In genomic region chr12:55484800-55485199, GRCm38 (mm10) we compare ENCODE assay signal across 15 mouse cellular contexts.
"Had no signal": no experiment of that assay in that cellular context is flagged by ENCODE, and none has a peak within 500 bp of the region (broad histone marks: within the 10 kb centered on the region; RNA-seq: fewer than 3 reads in every experiment).

No protein-coding gene starts in this region.

- H3K4me2 ChIP-seq: limb, embryonic 12.5 days; liver, embryonic 13.5 days; lung, embryonic 14.5 days; midbrain, embryonic 12.5 days had no signal

- DNase-seq: kidney, adult 2 months; kidney, postnatal 25 days; layer of hippocampus, adult 9-11 months; liver; liver, embryonic 13.5 days; lung, embryonic 14.5 days; thymus, adult 18-20 months; thymus, postnatal 36 days had no signal

- H3K9ac ChIP-seq: limb, embryonic 12.5 days; liver, embryonic 13.5 days; lung, embryonic 14.5 days; midbrain, embryonic 12.5 days had no signal

- H3K9me3 ChIP-seq: limb, embryonic 12.5 days; liver, embryonic 13.5 days; midbrain, embryonic 12.5 days had no signal

- ATAC-seq: lung, postnatal 0 days; midbrain, embryonic 16.5 days had no signal

- H3K4me1 ChIP-seq: midbrain, embryonic 12.5 days had no signal

- H3K27me3 ChIP-seq: limb, embryonic 12.5 days; liver, embryonic 13.5 days; midbrain, embryonic 12.5 days had no signal

- H3K4me3 ChIP-seq: layer of hippocampus, adult 2 months; limb, embryonic 12.5 days; liver, embryonic 13.5 days; midbrain, embryonic 12.5 days had no signal

- H3K27ac ChIP-seq: kidney, postnatal 0 days; layer of hippocampus, adult 2 months; limb, embryonic 12.5 days; liver, embryonic 13.5 days; macrophage; midbrain, embryonic 12.5 days had no signal
